Mouse (Mus musculus) C2C12 (cell line): Measurements from ENCODE around the gene Sox5. TPM values are rescaled to one million over a fixed set of nuclear protein-coding genes. Genes with fewer than 3 reads are reported as not detected.

Experiments
- H3K27me3 ChIP-seq: one replicate; pipeline ENCODE4 v1.6.1; 2011; ENCODE audit not compliant: control insufficient read depth, insufficient read depth, insufficient read length
- H3K36me3 ChIP-seq: one replicate; pipeline ENCODE4 v1.6.1; 2011; ENCODE audit not compliant: control insufficient read depth, insufficient read depth
- H3K4me3 ChIP-seq: one replicate; pipeline ENCODE4 v1.5.1; 2011; ENCODE audit warnings: mild to moderate bottlenecking, control low read depth; ENCODE audit not compliant: poor library complexity, insufficient read depth, severe bottlenecking
- H3K79me2 ChIP-seq: one replicate; pipeline ENCODE4 v1.6.1; 2011; ENCODE audit not compliant: control insufficient read depth, insufficient read depth
- H3K79me3 ChIP-seq: one replicate; pipeline ENCODE4 v1.6.1; 2011; ENCODE audit warnings: low read depth, control low read depth
- H3ac ChIP-seq: one replicate; pipeline ENCODE3; 2011; ENCODE audit warnings: low read depth; ENCODE audit not compliant: control insufficient read depth, insufficient read length
- CEBPB ChIP-seq: IDR thresholded peaks from one replicate; pipeline ENCODE4 v1.6.1; 2011; ENCODE audit warnings: low read depth, mild to moderate bottlenecking, control low read depth, moderate library complexity
- CTCF ChIP-seq: IDR thresholded peaks from one replicate; pipeline ENCODE4 v1.5.1; 2011; ENCODE audit not compliant: control insufficient read depth, insufficient read depth, insufficient read length
- FOSL1 ChIP-seq: IDR thresholded peaks from one replicate; pipeline ENCODE4 v1.8.0; 2011; ENCODE audit warnings: mild to moderate bottlenecking, low read length; ENCODE audit not compliant: poor library complexity, insufficient read depth, severe bottlenecking
- MAX ChIP-seq: IDR thresholded peaks from one replicate; pipeline ENCODE4 v1.6.1; 2011; ENCODE audit warnings: mild to moderate bottlenecking, control low read depth
- MYOD1 ChIP-seq: IDR thresholded peaks from one replicate; pipeline ENCODE4 v1.6.1; 2011; ENCODE audit warnings: low read depth; ENCODE audit not compliant: control insufficient read depth, insufficient read length
- MYOG ChIP-seq: IDR thresholded peaks from one replicate; pipeline ENCODE4 v1.6.1; 2011; ENCODE audit not compliant: control insufficient read depth, insufficient read length; ENCODE audit errors: extremely low read depth
- USF1 ChIP-seq: IDR thresholded peaks from one replicate; pipeline ENCODE4 v1.6.1; 2011; ENCODE audit warnings: low read depth, mild to moderate bottlenecking, control low read depth, moderate library complexity
- polyA plus RNA-seq: library from polyadenylated mRNA; unstranded; fragments of >200 nt; fragmentation: generic; extraction: Trizol; gene quantifications from one replicate; pipeline ENCODE4 v1.2.1, GENCODE M21; 2012; ENCODE audit warnings: missing spikeins

Gene Sox5
- polyA plus RNA-seq, 1 experiment = 0.07 TPM

- H3K4me3 ChIP-seq = no peak overlapping the region
- H3ac ChIP-seq = no peak overlapping the region
- no peaks in the 10 kb centered on the region for H3K36me3 ChIP-seq
- TF ChIP-seq MYOG (no peak), MYOD1 (no peak), MAX (no peak), CTCF (no peak), FOSL1 (no peak), USF1 (no peak), CEBPB (no peak)
- no peaks in the 10 kb centered on the region for H3K79me2 ChIP-seq
- H3K79me3 ChIP-seq = no peaks in the 10 kb centered on the region
- H3K27me3 ChIP-seq = no peaks in the 10 kb centered on the region
Observed at GRCm38 (mm10) chr6:144251222-144252170, 530.3 kb downstream of the Sox5 start.

DNA sequence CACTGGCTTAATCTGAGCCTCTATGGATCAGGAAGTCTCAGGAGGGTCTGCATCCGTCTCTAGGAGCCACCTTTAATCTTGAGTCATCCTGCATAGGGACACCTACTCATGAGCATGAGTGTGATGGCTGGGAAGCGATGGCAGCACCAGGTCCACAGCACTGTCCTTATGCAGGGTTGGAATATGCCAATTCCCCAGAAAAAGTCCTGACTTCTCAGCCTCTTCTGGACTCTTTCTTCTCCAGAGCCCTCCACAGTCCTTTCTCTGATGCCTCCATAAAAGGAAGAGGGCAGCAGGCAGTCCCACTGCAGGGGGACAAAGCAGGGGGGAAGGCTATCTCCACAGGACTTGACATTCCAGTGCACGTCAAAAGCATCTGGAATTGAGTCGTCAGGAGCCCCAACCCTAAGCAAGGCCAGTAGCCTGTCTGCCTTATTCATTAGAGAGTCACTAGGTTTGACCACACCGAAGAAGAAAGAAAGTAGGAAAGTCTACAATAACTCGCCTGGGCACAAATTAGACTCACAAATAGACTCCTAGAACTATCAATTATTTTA, 531.1 kb downstream of the Sox5 start:
- no peaks in the 10 kb centered on the region for H3K27me3 ChIP-seq
- no peak overlapping the region for H3K4me3 ChIP-seq
- no peak for TF ChIP-seq MAX
- TF ChIP-seq MYOD1 = no peak
- TF ChIP-seq CEBPB = no peak
- no peak for TF ChIP-seq USF1
- no peak for TF ChIP-seq CTCF
- no peak for TF ChIP-seq FOSL1
- no peak for TF ChIP-seq MYOG
- H3K79me3 ChIP-seq = no peaks in the 10 kb centered on the region
- no peak overlapping the region for H3ac ChIP-seq
- no peaks in the 10 kb centered on the region for H3K79me2 ChIP-seq
- no peaks in the 10 kb centered on the region for H3K36me3 ChIP-seq

- no peaks in the 10 kb centered on the region for H3K36me3 ChIP-seq
- no peak for TF ChIP-seq CTCF
- no peak for TF ChIP-seq MYOG
- TF ChIP-seq MAX = no peak
- no peak for TF ChIP-seq FOSL1
- TF ChIP-seq CEBPB = no peak
- no peak for TF ChIP-seq MYOD1
- TF ChIP-seq USF1 = no peak
- H3K4me3 ChIP-seq = no peak overlapping the region
- no peaks in the 10 kb centered on the region for H3K79me2 ChIP-seq
- H3K79me3 ChIP-seq = no peaks in the 10 kb centered on the region
- H3K27me3 ChIP-seq = no peaks in the 10 kb centered on the region
- no peak overlapping the region for H3ac ChIP-seq
Observed at GRCm38 (mm10) chr6:144236581-144236980, 545.2 kb downstream of the Sox5 start.

GRCm38 (mm10) chr6:144203970-144204369, 577.8 kb downstream of the Sox5 start:
- Histone ChIP-seq H3K27me3 (no peaks in the 10 kb centered on the region), H3K36me3 (no peaks in the 10 kb centered on the region), H3ac (no peak overlapping the region), H3K79me3 (no peaks in the 10 kb centered on the region), H3K4me3 (no peak overlapping the region), H3K79me2 (no peaks in the 10 kb centered on the region)
- no peak for TF ChIP-seq MAX
- TF ChIP-seq MYOG = no peak

DNA sequence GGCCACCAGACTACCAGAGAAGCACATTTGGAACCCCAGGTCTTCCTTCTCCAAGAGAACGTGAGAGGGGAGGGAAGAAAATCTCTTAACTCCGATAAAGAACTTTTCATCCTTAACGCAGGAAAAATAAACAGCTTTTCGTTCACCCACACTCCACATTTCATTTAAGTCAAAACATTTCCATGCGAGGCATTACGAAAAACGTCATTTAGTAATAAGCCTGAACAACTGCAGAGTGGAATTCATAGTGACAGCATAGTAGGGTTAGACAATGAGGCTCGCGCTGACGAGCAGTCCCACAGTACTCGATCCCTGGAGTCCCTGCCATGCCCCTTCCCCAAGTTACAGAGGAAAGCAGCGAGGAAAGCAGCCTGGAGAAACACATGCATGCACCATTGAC, 578.8 kb downstream of the Sox5 start:
- Histone ChIP-seq H3K4me3 (no peak overlapping the region), H3K79me3 (no peaks in the 10 kb centered on the region), H3K36me3 (no peaks in the 10 kb centered on the region), H3ac (no peak overlapping the region), H3K27me3 (no peaks in the 10 kb centered on the region), H3K79me2 (no peaks in the 10 kb centered on the region)
- TF ChIP-seq MYOG (no peak), MAX (no peak), CEBPB (no peak), USF1 (no peak), FOSL1 (no peak)

GRCm38 (mm10) chr6:144201402-144202040, 580.3 kb downstream of the Sox5 start:
- no peaks in the 10 kb centered on the region for H3K27me3 ChIP-seq
- no peaks in the 10 kb centered on the region for H3K79me2 ChIP-seq
- H3ac ChIP-seq = no peak overlapping the region
- TF ChIP-seq FOSL1 = no peak
- no peak for TF ChIP-seq CTCF
- TF ChIP-seq MAX = no peak
- no peak for TF ChIP-seq USF1
- no peak for TF ChIP-seq CEBPB
- TF ChIP-seq MYOD1 = no peak
- TF ChIP-seq MYOG = no peak
- no peaks in the 10 kb centered on the region for H3K36me3 ChIP-seq
- no peaks in the 10 kb centered on the region for H3K79me3 ChIP-seq
- no peak overlapping the region for H3K4me3 ChIP-seq
